Mouse (Mus musculus) heart, adult 11 months (tissue): ENCODE measurements around the gene Eng.
A peak's percentile ranks its signal among the peaks of the same experiment; 100 is the strongest.

Source experiments
- DNase-seq: peaks from one replicate; pipeline ENCODE4 v3.0.0; 2022

Eng gene

DNA sequence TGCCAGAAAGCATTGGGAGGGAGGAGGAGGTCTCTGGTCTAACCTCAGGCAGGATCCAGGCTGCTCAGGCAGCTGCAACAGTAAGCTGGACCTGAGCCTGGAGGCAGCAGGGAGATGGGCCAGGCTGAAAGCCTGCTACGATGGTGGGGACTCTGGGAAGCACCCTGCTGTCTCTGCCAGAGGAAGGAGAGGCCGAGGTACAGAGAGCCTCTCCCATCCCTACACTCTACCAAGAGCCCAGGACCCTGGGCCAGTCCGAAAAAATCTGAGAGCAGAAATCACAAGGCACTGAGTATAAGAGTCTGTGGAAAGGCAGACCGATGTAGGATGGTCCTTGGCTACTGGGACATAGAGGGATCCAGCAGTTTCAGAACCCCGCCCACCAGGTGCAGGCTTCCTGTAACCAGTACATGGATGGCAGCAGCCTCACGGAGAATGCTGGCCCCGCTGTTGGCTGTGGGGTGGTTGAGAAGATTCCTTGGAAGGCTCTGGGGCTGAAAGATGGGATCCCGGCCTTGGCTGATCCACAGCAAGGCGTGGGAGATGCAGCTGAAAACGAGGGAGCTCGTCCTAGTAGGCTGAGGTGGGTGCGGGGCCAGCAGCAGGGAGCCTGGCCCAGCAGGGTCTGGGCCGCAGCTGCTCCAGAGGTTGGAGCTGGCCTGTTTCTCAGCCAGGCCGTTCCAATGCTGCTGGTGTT lies 36.5 kb downstream of the Eng start:
- peak; percentile 96 for DNase-seq

DNA sequence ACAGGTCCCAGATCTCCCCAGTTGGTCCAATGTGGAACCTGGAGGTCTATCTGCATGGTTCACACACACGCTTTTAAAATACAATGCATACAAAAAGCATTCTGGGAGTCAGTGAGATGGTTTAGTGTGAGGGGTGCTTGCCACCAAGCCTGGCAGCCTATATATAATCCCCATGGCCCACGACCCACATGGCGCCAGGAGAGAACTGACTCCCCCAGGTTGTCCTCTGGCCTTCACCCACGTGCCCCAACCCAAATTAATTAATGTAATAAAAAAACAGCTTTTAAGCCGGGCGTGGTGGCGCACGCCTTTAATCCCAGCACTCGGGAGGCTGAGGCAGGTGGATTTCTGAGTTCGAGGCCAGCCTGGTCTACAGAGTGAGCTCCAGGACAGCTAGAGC lies 37.3 kb downstream of the Eng start:
- peak; percentile 93 for DNase-seq

GRCm38 (mm10) chr2:32684681-32685428 lies 38.5 kb downstream of the Eng start:
- DNase-seq: peak; percentile 94

- peak; percentile 94 for DNase-seq
Observed at GRCm38 (mm10) chr2:32685807-32686206, 39.4 kb downstream of the Eng start.

GRCm38 (mm10) chr2:32686640-32687039 lies 40.2 kb downstream of the Eng start:
- peak; percentile 92 for DNase-seq

DNA sequence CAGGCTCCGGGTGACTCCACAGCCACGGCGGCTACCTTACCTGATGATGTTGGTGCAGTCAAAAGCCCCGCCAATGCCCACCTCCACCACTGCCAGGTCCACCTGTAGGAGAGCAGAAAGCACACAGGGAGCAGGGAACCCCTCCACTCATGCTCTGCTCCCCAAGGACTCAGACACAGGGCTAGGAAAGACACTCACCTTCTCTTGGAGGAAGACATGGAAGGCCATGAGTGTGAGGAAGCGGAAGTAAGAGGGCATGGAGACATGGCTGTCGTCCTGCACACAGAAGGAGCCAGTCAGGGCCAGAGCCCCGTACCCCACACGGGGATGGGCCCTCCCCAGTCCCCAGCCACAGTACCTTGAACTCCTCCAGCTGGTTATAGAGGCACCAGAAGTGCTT lies 41.2 kb downstream of the Eng start:
- peak; percentile 93 for DNase-seq

- DNase-seq: peak; percentile 98
Observed at GRCm38 (mm10) chr2:32689420-32689819, 43.0 kb downstream of the Eng start.

DNA sequence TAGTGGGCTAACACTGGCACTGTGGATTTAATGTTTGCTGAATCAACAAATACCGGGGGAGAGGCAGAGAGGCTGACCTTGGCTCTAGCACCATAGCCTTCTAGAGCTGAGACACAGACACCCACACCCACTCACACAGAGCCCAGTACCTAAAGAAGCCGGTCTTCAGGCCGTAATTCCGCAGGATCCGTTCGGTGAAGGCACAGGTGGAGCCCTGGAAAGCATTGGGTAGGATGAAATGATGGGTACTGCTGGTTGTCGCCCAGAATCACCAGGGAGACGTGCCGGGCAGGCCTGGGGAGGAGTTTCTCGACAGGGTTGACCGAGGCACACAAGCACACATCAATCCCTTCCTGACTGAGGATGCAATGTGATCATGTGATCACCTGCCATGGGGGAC lies 44.6 kb downstream of the Eng start:
- DNase-seq: peak; percentile 94

DNA sequence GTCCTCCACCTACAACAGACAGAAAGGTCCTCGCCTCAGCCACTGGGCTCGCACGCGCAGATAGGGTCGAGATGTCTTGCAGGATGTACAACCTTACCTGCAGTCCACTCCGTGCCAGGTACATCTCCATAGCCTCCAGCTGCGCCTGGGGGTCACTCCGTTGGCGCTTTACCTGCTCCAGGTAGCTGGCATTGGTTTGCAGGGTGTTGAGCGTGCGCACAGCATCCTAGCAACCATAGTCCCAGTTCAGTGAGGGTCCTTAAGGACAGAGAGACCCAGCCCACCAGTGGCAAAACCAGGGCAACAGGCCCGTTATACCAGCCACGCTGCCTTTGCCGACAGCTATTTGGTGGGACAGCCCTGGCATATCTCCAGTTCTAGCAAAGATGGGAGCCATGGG lies 46.1 kb downstream of the Eng start:
- DNase-seq: peak; percentile 96

DNA sequence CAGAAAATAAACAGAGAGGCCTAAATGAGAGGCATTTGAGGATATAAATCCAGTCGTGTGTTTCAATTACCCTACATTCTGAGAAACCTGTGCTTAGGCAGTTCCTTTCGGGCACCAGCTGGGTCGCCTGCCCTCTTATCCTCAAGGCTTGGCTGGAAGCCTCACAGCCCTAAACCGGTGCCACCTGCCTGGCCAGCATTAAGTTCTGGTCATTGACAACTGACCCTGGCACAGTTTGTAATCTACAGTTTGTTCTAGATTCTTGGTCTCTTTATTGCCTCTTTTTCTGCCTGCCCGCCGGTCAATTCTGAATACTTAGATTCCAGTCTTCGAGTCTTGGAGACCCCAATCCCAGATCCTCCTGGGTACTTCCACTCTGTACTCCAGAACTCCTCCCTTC lies 46.9 kb downstream of the Eng start:
- DNase-seq: peak; percentile 90

- peak; percentile 100 for DNase-seq
Observed at GRCm38 (mm10) chr2:32693823-32694411, 47.5 kb downstream of the Eng start.

DNA sequence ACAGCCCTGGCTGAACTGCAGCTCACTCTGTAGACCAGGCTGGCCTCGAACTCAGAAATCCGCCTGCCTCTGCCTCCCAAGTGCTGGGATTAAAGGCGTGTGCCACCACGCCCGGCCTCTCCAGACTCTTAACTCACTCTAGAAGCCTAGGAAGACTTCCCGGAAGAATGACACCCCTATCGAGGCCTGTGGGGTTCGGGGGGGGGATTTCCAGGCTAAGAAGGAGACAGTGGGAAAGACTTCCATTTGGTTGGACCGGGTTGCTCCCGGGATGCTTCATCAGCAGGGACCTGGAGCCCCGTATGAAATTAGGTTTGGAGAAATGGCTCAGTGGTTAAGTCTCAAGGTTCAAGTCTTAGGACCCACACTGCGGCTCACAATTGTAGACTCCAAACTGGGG lies 48.3 kb downstream of the Eng start:
- DNase-seq: peak; percentile 93

GRCm38 (mm10) chr2:32699680-32700079 lies 53.3 kb downstream of the Eng start:
- peak; percentile 87 for DNase-seq

GRCm38 (mm10) chr2:32700966-32701743 lies 54.8 kb downstream of the Eng start:
- DNase-seq: no peak

- no peak for DNase-seq
Observed at GRCm38 (mm10) chr2:32703046-32703445, 56.7 kb downstream of the Eng start.

DNA sequence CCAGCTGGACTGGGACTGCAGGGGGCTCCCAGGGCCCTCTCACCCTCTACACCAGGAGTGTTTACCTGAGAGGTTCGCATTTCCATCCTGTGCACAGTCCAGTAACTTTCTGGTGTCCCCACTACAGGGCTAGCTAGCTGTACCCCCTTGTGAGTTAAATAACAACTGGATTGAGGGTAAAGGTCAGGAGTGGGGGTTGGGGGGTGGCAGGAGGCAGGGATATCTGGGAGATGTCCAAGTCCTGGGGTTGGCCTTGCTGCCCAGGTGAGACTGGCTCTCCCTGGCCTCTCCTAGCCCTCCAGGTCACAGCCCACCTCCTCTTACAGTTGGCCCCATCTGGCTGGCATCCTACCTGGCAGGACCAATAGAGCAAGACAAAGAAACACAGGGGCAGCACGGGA lies 57.6 kb downstream of the Eng start, which contains the start of gene Fpgs:
Gene Fpgs (minus strand): TSS at position 125 of the 401 bp plus-strand sequence.
- peak; percentile 89 for DNase-seq

DNA sequence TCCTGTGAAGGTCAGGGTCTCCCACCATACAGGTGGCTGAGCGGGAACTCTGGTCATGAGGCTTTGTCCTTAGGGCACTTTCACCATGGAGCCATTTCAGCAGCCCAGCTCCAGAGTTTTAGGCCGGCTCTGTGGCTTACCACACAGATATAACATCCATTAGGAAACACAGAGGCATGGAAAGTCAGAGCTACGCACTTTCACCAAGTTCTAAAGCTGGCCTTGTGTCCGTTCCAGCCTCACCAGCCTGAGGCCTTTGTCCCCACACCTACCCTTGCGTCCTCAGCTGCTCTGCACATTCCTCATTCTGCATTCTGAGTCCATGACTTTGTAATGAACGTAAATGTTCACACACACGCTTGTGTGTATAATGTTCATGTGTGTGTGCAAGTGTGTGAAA lies 58.6 kb downstream of the Eng start:
- no peak for DNase-seq

GRCm38 (mm10) chr2:32706971-32707370 lies 60.6 kb downstream of the Eng start:
- peak; percentile 92 for DNase-seq

DNA sequence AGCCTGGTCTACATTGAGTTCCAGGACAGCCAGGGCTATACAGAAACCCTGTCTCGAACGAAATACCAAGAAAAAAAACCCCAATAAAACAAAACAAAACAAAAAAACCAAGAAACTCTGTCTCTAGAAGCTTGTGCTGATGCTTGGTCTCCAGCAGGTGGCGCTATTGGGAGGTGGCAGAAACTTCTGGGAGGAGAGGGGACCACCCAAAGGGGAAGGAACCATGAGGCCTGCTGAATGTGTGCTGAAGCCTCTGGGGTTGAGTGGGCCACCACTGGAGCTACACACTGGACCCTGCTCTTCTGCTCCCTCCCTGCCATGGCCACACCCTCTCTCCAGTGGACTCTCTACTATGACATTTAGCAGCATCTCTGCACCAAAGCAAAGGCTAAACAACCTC lies 62.2 kb downstream of the Eng start:
- DNase-seq: peak; percentile 91

DNA sequence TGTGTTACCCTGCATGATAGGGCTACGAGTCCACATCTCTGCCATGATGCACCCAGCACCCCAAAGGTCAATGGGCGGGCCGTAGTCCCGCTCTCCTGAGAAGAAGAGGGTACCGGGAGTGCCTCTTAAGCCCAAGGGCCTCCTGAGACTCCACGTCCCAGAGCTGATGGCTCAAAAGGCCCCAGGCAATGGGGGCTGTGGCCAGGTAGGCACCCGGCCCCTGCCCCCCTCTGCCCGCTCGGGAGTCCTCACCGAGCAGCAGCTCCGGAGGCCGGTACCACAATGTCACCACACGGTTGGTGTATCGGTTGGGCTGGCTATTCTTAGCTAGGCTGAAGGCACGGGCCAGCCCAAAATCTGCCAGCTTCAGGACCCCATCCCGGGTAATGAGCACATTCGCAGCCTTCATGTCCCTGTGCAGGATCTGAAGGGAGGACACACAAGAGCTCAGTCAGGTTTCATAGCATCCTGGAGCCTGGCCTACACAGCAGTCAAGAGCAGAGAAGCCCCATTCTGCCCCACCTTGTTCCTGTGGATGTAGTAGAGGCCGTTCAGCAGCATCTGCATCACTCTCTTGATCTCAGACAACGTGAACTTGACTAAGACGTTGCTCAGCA lies 63.2 kb downstream of the Eng start:
- peak; percentile 94 for DNase-seq

DNA sequence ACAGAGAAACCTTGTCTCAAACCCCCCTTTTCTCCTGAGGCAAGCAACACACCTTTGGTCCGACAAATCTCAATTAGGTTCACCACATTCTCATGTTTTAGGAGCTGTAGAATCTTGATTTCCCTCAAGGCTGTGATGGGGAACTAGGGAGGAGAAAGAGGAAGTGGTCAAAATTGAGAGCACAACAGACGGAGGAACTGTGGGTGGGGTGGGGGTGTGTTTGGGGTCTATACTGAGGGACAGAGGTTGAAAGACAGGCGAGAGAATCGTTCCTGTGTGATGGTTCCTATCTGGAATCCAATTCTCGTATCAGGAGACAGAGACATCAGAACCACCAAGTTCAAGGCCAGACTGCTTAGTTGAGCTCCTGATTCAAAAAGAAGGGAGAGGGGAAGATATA lies 64.0 kb downstream of the Eng start:
- peak; percentile 96 for DNase-seq

DNA sequence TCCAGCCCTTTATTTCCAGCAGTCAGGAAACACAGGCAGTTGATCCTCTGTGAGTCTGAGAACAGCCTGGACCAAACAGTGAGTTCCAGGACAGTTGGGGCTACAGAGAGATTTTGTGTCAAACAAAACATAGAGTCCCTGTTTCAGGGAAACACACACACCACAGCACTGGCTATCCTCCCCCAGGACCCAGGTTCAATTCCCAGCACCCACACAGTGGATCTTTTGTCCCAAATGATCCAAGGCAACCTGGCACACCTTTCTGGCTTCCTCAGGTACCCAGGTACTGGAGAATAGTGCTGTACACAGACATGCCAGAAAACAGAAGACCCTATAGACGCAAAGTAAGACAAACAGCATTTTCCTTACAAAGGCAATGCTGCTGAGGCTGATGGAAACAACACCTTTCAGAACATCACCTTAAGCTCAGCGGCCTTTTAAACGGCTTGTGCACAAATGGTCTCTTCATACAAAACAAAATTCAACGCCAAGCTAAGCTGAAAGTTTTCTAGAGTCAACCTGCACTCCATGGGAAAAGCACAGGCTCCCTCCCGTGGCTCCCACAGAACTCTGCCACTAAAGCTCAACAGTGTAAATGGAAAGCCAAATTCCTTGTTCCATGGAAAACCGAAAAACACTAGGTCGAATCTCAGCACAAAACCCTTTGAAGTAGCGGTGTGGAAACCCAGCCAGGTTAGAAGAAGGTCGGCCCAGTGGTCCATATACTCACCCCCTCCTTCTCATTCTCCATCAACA lies 65.1 kb downstream of the Eng start:
- DNase-seq: peak; percentile 90
